Mouse (Mus musculus) right cerebral cortex, postnatal 14 days (tissue): ENCODE data around the gene Samd11.
A peak's percentile ranks its signal among the peaks of the same experiment; 100 is the strongest.

Experiments used
- DNase-seq: peaks from one replicate; pipeline ENCODE4 v3.0.0; 2022

Samd11 gene

DNA sequence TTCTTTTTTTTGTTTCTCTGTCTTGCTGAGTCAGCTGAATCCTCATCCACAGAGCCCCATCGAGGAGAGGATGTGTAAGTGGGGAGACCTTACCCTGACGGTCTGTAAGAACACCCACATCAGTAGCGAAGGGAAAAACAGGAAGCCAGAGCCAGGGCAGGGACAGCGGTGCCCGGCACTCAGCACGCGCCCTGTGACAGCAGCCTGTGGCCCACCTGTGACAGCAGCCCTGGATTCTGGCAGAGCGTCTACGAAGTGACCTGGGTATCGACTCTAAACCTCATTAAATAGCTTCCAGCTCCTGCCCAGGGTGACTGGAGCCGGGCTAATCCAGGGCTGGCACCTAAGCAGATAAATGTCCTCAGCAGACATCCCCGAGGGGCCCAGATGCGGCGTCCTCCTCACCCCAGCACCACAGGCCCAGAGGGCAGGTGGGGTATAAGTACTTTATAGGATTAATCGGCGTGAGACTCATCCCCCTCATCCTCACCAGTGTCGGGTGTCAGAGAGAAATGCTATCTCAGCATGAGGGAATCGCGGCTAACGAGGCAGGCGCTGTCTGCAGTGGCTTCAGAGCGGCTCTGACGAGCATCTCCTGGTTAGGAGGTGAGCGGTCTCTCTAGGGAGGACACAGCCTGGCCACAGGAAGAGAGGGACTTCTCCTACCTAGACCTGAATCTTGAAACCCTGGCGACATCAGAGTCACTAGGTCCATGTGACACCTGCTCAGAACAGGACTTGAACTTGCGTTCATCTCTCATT lies at the start of gene Samd11:
Gene Samd11, minus strand, starts transcription at position 580 of the 762 bp plus-strand sequence.
- no peak for DNase-seq

DNA sequence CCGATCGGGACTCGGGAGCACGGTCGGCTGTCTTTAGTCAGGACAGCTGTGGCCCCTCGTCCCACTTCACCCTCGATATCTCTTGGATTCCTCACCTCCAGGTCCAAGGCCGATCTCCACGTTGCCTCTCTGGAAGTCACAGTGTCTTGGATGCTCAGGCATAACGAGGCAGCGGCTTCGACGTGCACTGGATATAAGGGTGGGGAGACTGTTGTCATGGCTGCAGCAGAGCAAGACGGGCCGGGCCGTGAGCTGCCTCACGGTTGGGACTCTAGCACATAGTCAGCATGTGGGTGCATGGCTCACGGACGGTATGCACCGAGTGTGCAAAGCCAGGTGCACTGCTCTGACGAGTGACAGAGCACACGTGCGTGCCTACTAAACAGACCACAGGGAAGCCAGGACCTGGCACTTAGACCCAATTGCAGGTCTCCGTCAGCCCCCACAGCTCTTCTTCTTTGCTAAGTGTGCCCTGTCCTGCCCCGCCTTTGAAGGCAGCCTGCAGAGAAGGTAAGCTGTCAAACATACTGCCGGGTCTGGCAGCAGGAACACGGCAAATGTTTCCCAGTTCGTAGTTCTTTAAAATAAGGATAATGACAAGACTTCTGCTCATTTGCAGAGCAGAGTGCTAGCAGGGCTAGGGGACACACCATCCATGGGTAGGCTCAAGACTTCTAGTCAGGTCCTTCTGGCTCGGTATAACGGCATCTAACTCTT lies 938 bp downstream of the Samd11 start:
- no peak for DNase-seq

GRCm38 (mm10) chr4:156253043-156253442 lies 2.4 kb downstream of the Samd11 start:
- no peak for DNase-seq

DNA sequence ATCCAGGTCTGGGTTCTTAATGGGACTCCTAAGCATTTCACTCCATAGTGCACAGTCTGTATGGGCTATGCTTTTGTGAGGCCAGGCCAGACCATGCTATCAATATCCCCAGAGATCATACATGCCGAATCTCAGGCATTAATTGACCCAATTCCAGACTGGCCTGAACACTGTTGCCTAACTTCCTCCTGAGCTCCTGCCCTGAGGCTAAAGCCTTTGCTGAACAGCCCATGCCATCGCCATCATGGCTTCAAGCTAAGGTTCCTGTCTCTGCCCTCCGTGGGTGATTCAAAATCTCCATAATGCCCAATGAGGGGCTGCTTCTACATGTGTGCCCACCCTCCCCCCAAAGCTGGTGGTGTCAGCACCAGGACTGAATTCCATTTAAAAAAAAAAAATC lies 2.8 kb downstream of the Samd11 start:
- no peak for DNase-seq

GRCm38 (mm10) chr4:156252140-156252539 lies 3.3 kb downstream of the Samd11 start:
- no peak for DNase-seq

GRCm38 (mm10) chr4:156251081-156251480 lies 4.4 kb downstream of the Samd11 start:
- DNase-seq = no peak

- DNase-seq = no peak
Measured at GRCm38 (mm10) chr4:156249567-156249966, 5.9 kb downstream of the Samd11 start.

DNA sequence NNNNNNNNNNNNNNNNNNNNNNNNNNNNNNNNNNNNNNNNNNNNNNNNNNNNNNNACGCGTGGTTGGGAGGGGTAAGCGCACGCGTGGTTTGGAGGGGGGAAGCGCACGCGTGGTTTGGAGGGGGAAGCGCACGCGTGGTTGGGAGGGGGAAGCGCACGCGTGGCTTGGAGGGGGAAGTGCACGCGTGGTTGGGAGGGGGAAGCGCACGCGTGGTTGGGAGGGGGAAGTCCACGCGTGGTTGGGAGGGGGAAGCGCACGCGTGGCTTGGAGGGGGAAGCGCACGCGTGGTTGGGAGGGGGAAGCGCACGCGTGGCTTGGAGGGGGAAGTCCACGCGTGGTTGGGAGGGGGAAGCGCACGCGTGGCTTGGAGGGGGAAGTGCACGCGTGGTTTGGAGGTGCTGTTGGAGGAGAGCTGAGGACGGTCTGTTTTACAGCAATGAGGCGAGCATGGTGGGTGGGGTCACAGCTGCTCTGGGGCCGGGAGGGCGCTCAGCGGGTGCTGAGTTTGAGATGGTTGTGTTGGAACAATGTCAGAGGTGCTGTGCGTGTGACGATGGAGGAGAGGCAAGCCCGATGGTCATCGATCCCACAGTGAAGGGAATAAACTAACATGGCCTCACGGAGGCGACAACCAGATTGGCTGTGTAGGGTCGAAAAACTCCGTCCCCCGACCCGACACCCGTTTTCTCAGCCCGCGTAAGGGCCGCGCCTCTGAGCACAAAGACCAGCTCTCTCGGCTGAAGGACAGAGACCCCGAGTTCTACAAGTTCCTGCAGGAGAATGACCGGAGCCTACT lies 18.6 kb downstream of the Samd11 start:
- DNase-seq = no peak

- peak; percentile 90 for DNase-seq
Measured at GRCm38 (mm10) chr4:156235808-156236533, 19.5 kb downstream of the Samd11 start, which contains the start of gene Noc2l. TSS of gene Noc2l (plus strand) at chr4:156236010.

DNA sequence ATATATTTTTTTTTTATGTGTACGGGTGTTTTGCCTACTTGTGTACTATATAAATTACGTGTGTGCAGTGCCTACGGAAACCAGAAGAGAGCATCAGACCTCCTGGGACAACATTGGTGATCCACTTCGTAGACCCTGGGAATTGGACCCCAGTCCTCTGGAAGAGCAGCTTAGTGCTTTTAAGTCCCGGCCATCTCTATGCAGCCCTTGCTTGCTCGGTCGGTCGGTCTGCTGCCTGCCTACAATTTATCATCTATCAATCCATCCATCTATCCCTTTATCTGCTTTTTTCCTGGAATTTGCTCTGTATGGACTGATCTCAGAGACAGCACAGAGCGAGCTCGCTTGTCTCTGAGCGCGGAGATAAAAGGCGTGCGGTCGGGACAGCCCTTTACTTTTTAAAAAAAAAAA lies 20.1 kb downstream of the Samd11 start:
- DNase-seq = no peak

- peak; percentile 81 for DNase-seq
Measured at GRCm38 (mm10) chr4:156234701-156235213, 20.7 kb downstream of the Samd11 start, which contains the start of gene Plekhn1. TSS of gene Plekhn1 (minus strand) at chr4:156234857.

DNA sequence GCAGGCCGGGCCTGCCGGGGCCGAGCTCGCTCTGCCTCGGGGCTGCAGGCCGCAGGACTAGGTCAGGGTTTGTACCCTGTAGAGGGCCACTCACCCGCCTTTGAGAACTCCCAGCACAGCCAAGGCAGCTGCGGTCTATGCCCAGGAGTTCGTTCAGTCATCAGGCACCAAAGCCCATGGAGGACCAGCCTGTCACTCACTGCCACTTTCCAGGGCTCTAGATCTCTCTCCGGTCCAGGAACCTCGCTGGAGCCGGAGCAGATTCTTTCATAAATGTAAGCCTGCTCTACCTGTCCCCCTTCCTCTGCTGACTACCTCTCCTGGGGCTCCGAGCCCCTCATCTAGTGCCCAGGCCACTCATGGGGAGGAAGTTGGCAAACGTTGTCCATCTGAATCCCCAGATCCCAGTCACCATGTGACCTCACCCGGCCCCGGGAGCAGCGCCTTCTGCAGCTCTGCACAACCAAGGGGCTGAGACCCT lies 21.4 kb downstream of the Samd11 start:
- DNase-seq = no peak

GRCm38 (mm10) chr4:156228393-156229024 lies 26.9 kb downstream of the Samd11 start:
- DNase-seq = no peak

DNA sequence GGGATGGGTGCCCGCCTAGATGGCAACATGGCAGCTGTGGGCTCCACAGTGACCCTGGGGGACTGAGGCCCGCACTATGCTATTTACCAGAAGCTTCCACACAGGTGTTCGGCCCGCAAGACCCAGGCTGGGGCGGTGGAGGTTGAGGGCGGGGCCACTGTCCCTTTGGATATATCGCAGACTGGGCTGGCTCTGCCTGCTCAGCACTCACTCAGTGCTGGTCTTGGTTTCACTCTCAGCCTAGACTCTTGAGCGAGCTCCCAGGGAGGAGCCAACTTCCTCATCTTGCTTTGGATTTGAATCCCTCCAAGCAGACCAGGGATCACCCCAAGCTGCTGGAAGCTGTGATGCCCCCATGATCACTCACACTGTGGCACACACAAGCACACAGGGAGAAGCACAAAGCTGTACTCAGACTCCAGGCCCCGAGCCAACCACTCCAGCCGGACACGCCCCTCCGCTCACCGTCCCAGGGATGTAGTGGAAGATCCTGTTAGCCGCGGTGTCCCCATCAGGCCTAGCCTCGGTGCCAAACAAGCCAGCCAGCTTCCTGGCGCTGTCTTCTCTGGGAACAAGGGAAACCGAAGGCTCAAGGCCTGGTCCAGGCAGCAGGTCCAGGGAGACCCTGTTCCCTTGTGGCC lies 27.6 kb downstream of the Samd11 start:
- no peak for DNase-seq

GRCm38 (mm10) chr4:156224276-156224675 lies 31.2 kb downstream of the Samd11 start:
- DNase-seq = no peak

DNA sequence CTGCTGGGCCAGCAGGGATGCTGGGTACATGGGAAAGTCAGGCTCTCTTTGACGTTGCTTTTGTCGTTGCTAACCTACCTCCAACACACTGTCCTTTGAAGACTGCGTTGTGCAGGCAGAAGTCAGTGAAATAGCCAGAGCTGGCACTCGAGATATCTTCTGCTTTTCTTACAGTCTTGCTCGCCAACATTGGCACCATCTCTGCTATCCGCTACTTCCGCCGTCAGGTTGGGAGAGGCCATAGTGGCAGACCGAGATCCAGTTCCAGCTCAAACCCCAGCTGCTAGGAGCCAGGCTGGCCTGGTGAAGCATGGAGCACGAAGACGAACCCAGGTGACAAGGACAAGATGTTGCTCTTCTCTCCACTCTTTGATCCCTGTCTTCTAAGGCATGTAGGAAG lies 35.5 kb downstream of the Samd11 start:
- no peak for DNase-seq

GRCm38 (mm10) chr4:156217838-156218237 lies 37.6 kb downstream of the Samd11 start:
- no peak for DNase-seq

- DNase-seq = no peak
Measured at GRCm38 (mm10) chr4:156217022-156217669, 38.3 kb downstream of the Samd11 start.

GRCm38 (mm10) chr4:156216196-156216595 lies 39.3 kb downstream of the Samd11 start:
- DNase-seq = no peak

DNA sequence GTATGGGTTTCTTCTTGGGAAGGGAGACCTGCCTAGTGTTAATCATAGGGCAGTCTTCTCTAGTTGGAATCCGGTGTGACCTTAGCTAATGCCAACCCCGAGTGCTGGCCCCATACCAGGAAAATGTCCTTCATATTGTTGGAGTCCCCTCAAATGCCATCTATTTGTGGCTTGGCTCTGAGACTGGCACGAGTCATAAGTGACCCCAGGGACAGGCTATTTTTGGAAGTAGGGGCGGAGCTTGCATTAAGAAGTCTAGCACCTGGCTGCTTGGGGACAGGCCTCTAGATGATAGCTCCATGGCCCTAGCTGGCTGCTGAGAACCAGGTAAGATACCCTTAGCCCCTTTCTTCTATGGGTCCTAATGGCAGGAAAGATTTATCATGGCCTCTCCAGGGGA lies 39.8 kb downstream of the Samd11 start, which contains the start of gene Perm1:
Gene Perm1, plus strand, starts transcription at position 220 of the 400 bp plus-strand sequence.
- DNase-seq = no peak

DNA sequence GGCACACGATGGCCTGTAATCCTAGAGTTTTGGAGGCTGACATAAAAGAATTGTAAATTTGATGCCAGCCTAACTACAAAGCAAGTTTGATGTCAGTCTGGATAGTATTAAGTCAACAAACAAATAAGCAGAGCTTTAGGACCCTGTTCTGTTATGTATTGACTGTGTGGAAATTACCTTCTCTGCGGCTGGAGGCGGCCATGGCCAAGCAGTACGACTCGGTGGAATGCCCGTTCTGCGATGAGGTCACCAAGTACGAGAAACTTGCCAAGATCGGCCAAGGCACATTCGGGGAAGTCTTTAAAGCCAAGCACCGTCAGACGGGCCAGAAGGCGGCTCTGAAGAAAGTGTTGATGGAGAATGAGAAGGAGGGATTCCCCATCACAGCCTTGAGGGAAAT lies 42.3 kb downstream of the Samd11 start:
- DNase-seq = no peak
